Mouse (Mus musculus) liver, postnatal 0 days (tissue): ENCODE results near the gene Ints6. TPM values are rescaled to one million over a fixed set of nuclear protein-coding genes. Genes with fewer than 3 reads are reported as not detected.
A peak's percentile ranks its signal among the peaks of the same experiment; 100 is the strongest.

Experiments
- ATAC-seq: fragments of 200-750 bp; cut with Nextera tagmentation; 2 replicates; pipeline ENCODE4 v1.8.0; 2017; ENCODE audit warnings: mild to moderate bottlenecking, moderate library complexity
- DNase-seq: peaks from one replicate; pipeline ENCODE4 v3.0.0-alpha.2; 2016
- H3K27ac ChIP-seq: fragments of 300-500 bp; sonication (generic); 2 replicates; pipeline ENCODE4 v1.5.1; 2014; ENCODE audit warnings: antibody characterized with exemption, moderate library complexity, mild to moderate bottlenecking, low read depth
- H3K27me3 ChIP-seq: fragments of 300-500 bp; sonication (generic); 2 replicates; pipeline ENCODE4 v1.6.1; 2014; ENCODE audit warnings: low read length, control low read depth, mixed read lengths; ENCODE audit not compliant: insufficient read depth
- H3K36me3 ChIP-seq: fragments of 300-500 bp; sonication (generic); replicated peaks from 2 replicates; pipeline ENCODE4 v1.6.1; 2014; ENCODE audit warnings: mild to moderate bottlenecking, control low read depth, low read length, moderate library complexity, mixed read lengths; ENCODE audit not compliant: insufficient read depth
- H3K4me1 ChIP-seq: fragments of 300-500 bp; sonication (generic); 2 replicates; pipeline ENCODE4 v1.6.1; 2014; ENCODE audit warnings: antibody characterized with exemption, mild to moderate bottlenecking, control low read depth; ENCODE audit not compliant: insufficient read depth
- H3K4me2 ChIP-seq: fragments of 300-500 bp; sonication (generic); 2 replicates; pipeline ENCODE4 v1.6.1; 2014; ENCODE audit warnings: low read depth, mild to moderate bottlenecking, low read length, moderate library complexity, mixed read lengths
- H3K4me3 ChIP-seq: fragments of 300-500 bp; sonication (generic); 2 replicates; pipeline ENCODE4 v1.5.1; 2014; ENCODE audit warnings: low read depth, low read length
- H3K9ac ChIP-seq: fragments of 300-500 bp; sonication (generic); replicated peaks from 2 replicates; pipeline ENCODE4 v1.6.1; 2014; ENCODE audit warnings: mild to moderate bottlenecking, moderate library complexity
- H3K9me3 ChIP-seq: fragments of 300-500 bp; sonication (generic); 2 replicates; pipeline ENCODE4 v1.6.1; 2016; ENCODE audit warnings: mild to moderate bottlenecking, control low read depth, low read length, mixed read lengths
- CTCF ChIP-seq: sonication (generic); IDR thresholded peaks from 2 replicates; pipeline ENCODE4 v1.5.1; 2016; ENCODE audit warnings: antibody characterized with exemption, low read depth
- EP300 ChIP-seq: IDR thresholded peaks from 2 replicates; pipeline ENCODE4 v1.6.1; 2016; ENCODE audit warnings: antibody characterized with exemption, low read depth, mild to moderate bottlenecking
- WGBS: fragments of 180-500 bp; shearing (Covaris S2); extraction: QIAGEN DNeasy Blood & Tissue Kit; methylation state at CpG from one replicate; pipeline ENCODE4 v1.1.7; 2014; ENCODE audit not compliant: insufficient replicate concordance; 5-methylcytosine and 5-hydroxymethylcytosine counted together
- polyA plus RNA-seq: library from polyadenylated mRNA; unstranded; fragments of >200 nt; fragmentation: Nextera tagmentation; extraction: Ambion mirVana; gene quantifications from 2 replicates; pipeline ENCODE4 v1.2.1, GENCODE M21; 2015

The Ints6 gene
- polyA plus RNA-seq, 1 experiment from 2014 or later: 8.2 TPM

DNA sequence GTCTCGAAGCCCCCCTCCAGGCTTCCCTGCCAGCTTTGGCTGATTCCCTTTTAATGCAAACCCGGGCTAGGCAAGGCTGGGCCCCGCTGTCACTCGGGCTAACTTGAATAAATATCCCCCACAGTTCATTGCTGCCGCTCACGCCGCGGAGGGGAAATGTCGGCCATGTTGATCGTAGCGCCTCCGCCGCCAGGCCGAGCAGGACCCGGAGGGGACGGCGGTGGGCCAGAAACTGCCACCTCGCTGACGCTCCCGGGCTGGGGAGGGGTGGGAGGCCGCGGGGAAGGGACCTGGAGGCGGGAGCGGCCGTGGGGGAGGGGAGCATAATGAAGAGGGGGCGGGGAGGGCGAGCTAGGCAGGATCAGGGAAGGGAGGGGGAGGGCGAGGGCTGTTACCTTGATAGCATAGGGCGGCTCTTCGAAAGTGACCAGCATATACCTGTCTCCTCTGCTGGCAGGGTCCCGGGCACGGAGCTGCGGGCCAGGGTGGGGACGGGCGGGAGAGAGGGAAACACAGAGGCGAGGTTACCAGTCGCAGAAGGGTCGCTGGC is 1.1 kb downstream of the Ints6 start:
- Histone ChIP-seq H3K27me3 (no peaks in the 10 kb centered on the region), H3K9ac (peak overlapping the region; percentile 99), H3K4me2 (peak overlapping the region; percentile 90), H3K4me1 (peaks cover 9% of the 10 kb centered on the region; the same call in 1 of the 2 replicates), H3K9me3 (no peaks in the 10 kb centered on the region), H3K4me3 (peak overlapping the region; percentile 99), H3K27ac (peak overlapping the region; percentile 100), H3K36me3 (peaks cover 7% of the 10 kb centered on the region)
- TF ChIP-seq EP300 (no peak), CTCF (no peak)
- DNase-seq (peak; percentile 84), ATAC-seq (peak; percentile 24)
- WGBS: under 1% methylated on average over 33 of the region's 38 CpGs

DNA sequence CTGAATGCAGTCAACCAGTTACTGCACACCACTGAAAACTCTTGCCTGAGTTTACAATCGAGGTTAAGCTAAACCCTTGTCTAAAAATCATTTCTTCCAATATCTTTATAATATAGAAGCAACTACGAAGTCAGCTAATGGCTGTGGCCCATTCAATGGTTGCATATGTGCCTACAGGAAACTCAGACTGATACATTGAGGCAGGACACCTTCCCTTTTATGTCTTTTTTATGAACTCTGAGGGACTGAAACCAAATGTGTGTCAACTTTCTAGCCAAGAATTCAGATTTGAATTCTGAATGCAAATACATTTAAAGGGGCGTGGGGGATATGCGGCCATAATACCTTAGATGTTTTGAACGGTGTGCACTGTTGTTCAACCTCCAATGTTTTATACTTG is 2.3 kb downstream of the Ints6 start:
- peaks cover 7% of the 10 kb centered on the region for H3K36me3 ChIP-seq
- H3K4me1 ChIP-seq: peaks cover 9% of the 10 kb centered on the region; the same call in 1 of the 2 replicates
- DNase-seq (no peak), ATAC-seq (no peak)
- H3K4me2 ChIP-seq: no peak overlapping the region
- H3K4me3 ChIP-seq: no peak overlapping the region
- no peak overlapping the region for H3K27ac ChIP-seq
- no peaks in the 10 kb centered on the region for H3K9me3 ChIP-seq
- 93% methylated on average over 5 of the region's 5 CpGs for WGBS
- no peaks in the 10 kb centered on the region for H3K27me3 ChIP-seq
- TF ChIP-seq EP300 (no peak), CTCF (no peak)
- H3K9ac ChIP-seq: no peak overlapping the region

DNA sequence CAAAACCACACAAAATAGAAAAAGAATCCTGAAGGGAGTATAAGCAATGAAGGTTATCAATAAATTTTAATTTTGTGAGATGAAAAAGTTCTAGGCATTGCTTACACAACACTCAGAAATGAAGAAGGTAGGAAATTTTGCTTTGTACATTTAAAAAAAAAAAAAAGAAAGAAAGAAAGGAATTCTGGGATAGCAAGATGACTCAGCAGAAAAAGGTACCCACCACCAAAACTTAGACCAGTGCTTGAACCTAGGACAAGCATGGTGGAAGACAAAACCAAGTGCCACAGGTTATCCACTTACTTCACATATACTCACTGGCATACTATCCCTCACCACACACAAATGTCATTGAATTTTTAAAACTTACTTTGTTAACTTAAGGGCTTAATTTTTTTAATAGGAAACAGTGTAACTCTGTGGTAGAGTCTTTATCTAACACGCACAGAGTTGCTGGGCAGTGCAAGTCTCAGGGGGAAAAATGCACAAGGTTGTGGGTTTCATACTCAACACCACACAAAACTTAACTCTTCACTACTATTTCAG is 5.8 kb downstream of the Ints6 start:
- no peak for DNase-seq
- H3K27ac ChIP-seq: no peak overlapping the region
- no peak overlapping the region for H3K9ac ChIP-seq
- H3K36me3 ChIP-seq: peaks cover 7% of the 10 kb centered on the region
- TF ChIP-seq CTCF: no peak
- no peak for TF ChIP-seq EP300
- H3K9me3 ChIP-seq: no peaks in the 10 kb centered on the region
- ATAC-seq: no peak
- no peak overlapping the region for H3K4me3 ChIP-seq
- peaks cover 8% of the 10 kb centered on the region for H3K4me1 ChIP-seq
- H3K27me3 ChIP-seq: no peaks in the 10 kb centered on the region
- WGBS: 57% methylated on average over 1 of the region's 1 CpGs
- no peak overlapping the region for H3K4me2 ChIP-seq

DNA sequence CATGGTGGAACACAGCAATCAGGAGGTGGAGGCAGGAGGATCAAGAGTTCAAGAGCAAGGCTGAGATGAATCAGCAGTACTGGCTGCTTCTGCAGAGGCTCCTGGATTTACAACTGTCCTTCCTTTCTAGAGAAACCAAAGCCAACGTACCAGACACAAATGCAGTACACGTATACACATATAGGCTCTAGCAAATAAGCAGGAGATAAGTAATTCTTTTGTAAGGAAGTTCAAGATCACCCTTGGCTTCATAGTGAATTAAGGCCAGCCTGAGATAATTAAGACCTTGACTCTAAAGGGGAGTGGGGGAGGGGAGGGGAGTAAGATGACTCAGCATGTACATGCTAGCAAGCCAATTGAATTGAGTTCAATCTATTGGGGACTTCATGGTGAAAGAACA is 9.5 kb downstream of the Ints6 start:
- no peaks in the 10 kb centered on the region for H3K9me3 ChIP-seq
- H3K4me2 ChIP-seq: peak overlapping the region; percentile 2; the same call in 1 of the 2 replicates
- H3K36me3 ChIP-seq: peaks cover 3% of the 10 kb centered on the region; the same call in 1 of the 2 replicates
- H3K27ac ChIP-seq: peak overlapping the region; percentile 46; the same call in 1 of the 2 replicates
- H3K9ac ChIP-seq: no peak overlapping the region
- no peak; the same call in 1 of the 2 replicates for ATAC-seq
- TF ChIP-seq EP300: no peak
- no peak for TF ChIP-seq CTCF
- no peak overlapping the region for H3K4me3 ChIP-seq
- 48% methylated on average over 2 of the region's 2 CpGs for WGBS
- peaks cover 5% of the 10 kb centered on the region for H3K4me1 ChIP-seq
- no peak for DNase-seq
- no peaks in the 10 kb centered on the region for H3K27me3 ChIP-seq

DNA sequence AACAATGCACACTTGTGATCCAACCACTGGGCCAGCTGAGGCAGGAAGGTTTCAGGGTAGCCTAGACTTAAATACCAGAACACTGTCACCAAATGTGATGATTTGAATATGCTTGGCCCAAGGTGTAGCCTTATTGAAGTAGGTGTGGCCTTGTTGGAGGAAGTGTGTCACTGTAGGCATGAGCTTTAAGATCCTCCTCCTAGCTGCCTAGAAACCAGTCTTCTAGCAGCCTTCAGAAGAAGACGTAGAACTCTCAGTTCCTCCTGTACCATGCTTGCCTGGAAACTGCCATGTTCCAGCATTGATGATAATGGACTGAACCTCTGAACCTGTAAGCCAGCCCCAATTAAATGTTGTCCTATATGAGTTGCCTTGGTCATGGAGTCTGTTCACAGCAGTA is 25.3 kb downstream of the Ints6 start:
- H3K9me3 ChIP-seq: no peaks in the 10 kb centered on the region
- ATAC-seq: no peak
- no peaks in the 10 kb centered on the region for H3K27me3 ChIP-seq
- no peak for TF ChIP-seq CTCF
- TF ChIP-seq EP300: no peak
- 71% methylated on average over 1 of the region's 1 CpGs for WGBS
- peaks cover 24% of the 10 kb centered on the region for H3K36me3 ChIP-seq
- H3K4me2 ChIP-seq: no peak overlapping the region
- no peak overlapping the region for H3K27ac ChIP-seq
- no peak for DNase-seq
- H3K4me1 ChIP-seq: peaks cover 3% of the 10 kb centered on the region
- H3K4me3 ChIP-seq: no peak overlapping the region
- H3K9ac ChIP-seq: no peak overlapping the region

DNA sequence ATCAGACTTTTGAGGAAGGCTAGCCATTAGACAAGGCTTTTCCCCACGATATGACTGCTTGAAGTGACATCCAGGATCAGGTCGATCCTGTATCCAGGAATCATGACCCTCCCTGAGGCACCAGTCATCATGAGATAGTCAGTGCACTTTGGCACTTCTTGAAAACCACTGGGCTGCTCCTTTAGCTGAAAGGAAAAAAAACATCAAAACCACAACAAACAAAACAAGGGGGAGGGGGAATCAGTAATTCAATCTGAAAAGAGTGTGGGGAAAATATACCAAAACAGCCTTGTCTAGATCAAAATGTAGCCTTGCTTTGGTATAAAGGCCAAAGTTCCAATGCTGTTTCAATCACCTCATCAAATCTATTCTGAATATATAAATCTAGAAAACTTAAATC is 27.3 kb downstream of the Ints6 start:
- TF ChIP-seq EP300 (no peak), CTCF (no peak)
- H3K4me2 ChIP-seq: no peak overlapping the region
- H3K4me3 ChIP-seq: no peak overlapping the region
- WGBS: 75% methylated on average over 2 of the region's 2 CpGs
- H3K27me3 ChIP-seq: no peaks in the 10 kb centered on the region
- no peak overlapping the region for H3K27ac ChIP-seq
- DNase-seq (no peak), ATAC-seq (no peak)
- no peaks in the 10 kb centered on the region for H3K9me3 ChIP-seq
- H3K36me3 ChIP-seq: peaks cover 22% of the 10 kb centered on the region
- no peak overlapping the region for H3K9ac ChIP-seq
- H3K4me1 ChIP-seq: peaks cover 3% of the 10 kb centered on the region

DNA sequence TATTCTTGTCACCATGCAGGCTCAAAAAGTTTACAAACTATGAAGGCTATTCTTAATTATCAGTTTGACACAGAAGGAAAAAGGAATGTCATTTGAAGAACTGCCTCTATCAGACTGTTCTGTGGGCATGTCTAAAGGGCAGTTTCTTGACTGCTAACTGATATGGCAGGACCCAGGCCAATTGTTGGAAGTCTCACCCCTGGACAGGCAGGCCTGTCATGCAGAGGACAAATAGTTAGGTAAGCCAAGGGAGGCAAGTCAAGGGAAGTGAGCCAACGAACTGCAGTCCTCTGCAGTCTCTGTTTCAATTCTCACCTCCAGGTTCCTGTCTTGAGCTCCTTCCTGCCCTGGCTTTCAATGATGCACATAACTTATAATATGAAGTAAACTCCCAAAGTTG is 29.1 kb downstream of the Ints6 start:
- Histone ChIP-seq H3K4me1 (no peaks in the 10 kb centered on the region), H3K36me3 (peaks cover 18% of the 10 kb centered on the region), H3K27me3 (no peaks in the 10 kb centered on the region), H3K4me3 (no peak overlapping the region), H3K4me2 (no peak overlapping the region), H3K9me3 (no peaks in the 10 kb centered on the region), H3K27ac (no peak overlapping the region), H3K9ac (no peak overlapping the region)
- TF ChIP-seq EP300 (no peak), CTCF (no peak)
- ATAC-seq (no peak), DNase-seq (no peak)
- WGBS: 59% methylated on average over 1 of the region's 1 CpGs
